Mouse (Mus musculus) intestine, embryonic 14.5 days (tissue): ENCODE results near the gene Olfr653. TPM values are rescaled to one million over a fixed set of nuclear protein-coding genes. Genes with fewer than 3 reads are reported as not detected.

Source experiments
- ATAC-seq: fragments of 200-750 bp; cut with Nextera tagmentation; replicated peaks from 2 replicates; pipeline ENCODE4 v1.8.0; 2017; ENCODE audit warnings: low read depth, moderate number of reproducible peaks, moderate TSS enrichment, moderate library complexity; ENCODE audit not compliant: low FRiP score, low TSS enrichment
- DNase-seq: peaks from one replicate; pipeline ENCODE4 v3.0.0-alpha.2; 2018; ENCODE audit warnings: low spot score
- H3K27ac ChIP-seq: fragments of 300-500 bp; sonication (generic); 2 replicates; pipeline ENCODE4 v1.5.1; 2014; ENCODE audit warnings: low read depth, mild to moderate bottlenecking, control low read depth
- H3K27me3 ChIP-seq: fragments of 300-500 bp; sonication (generic); replicated peaks from 2 replicates; pipeline ENCODE4 v1.6.1; 2014; ENCODE audit warnings: low read length, control low read depth; ENCODE audit not compliant: control insufficient read depth, insufficient read depth
- H3K36me3 ChIP-seq: fragments of 300-500 bp; sonication (generic); 2 replicates; pipeline ENCODE4 v1.6.1; 2014; ENCODE audit warnings: low read length, control low read depth; ENCODE audit not compliant: control insufficient read depth, insufficient read depth
- H3K4me1 ChIP-seq: fragments of 300-500 bp; sonication (generic); replicated peaks from 2 replicates; pipeline ENCODE4 v1.6.1; 2014; ENCODE audit warnings: low read length, control low read depth, mixed read lengths; ENCODE audit not compliant: control insufficient read depth, insufficient read depth
- H3K4me2 ChIP-seq: fragments of 300-500 bp; sonication (generic); 2 replicates; pipeline ENCODE4 v1.6.1; 2014; ENCODE audit warnings: low read length
- H3K4me3 ChIP-seq: fragments of 300-500 bp; sonication (generic); 2 replicates; pipeline ENCODE4 v1.5.1; 2014; ENCODE audit warnings: low read depth, low read length, control low read depth, mixed read lengths
- H3K9ac ChIP-seq: fragments of 300-500 bp; sonication (generic); 2 replicates; pipeline ENCODE4 v1.6.1; 2014; ENCODE audit warnings: mild to moderate bottlenecking, low read length
- H3K9me3 ChIP-seq: fragments of 300-500 bp; sonication (generic); 2 replicates; pipeline ENCODE4 v1.6.1; 2016; ENCODE audit warnings: low read length, control low read depth; ENCODE audit not compliant: control insufficient read depth
- WGBS: fragments of 180-500 bp; shearing (Covaris S2); extraction: QIAGEN DNeasy Blood & Tissue Kit; methylation state at CpG from one replicate; pipeline ENCODE4 v1.1.7; 2014; 5-methylcytosine and 5-hydroxymethylcytosine counted together
- polyA plus RNA-seq: library from polyadenylated mRNA; unstranded; fragments of >200 nt; fragmentation: Nextera tagmentation; extraction: Ambion mirVana; gene quantifications from 2 replicates; pipeline ENCODE4 v1.2.1, GENCODE M21; 2014

The Olfr653 gene
- polyA plus RNA-seq, 1 experiment from 2014 or later = not detected

DNA sequence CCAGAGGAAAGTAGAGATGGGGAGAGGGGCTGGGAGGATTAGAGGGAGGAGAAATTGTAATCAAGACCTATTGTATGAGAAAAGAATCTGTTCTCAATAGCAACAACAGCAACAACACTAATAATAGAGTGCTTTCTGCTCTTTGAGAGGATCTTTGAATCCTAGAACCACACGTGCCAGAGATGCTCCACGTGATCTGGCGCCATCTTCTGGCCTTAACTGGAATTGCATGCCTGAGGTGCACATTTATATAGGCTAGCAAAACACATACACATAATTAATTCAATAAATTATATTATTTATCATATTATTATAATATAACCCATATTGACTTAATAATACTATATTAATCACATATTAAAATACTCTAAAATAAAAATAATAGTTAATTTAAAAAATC lies 26.1 kb downstream of the Olfr653 start:
- no peaks in the 10 kb centered on the region for H3K4me1 ChIP-seq
- H3K36me3 ChIP-seq = no peaks in the 10 kb centered on the region
- no peaks in the 10 kb centered on the region for H3K27me3 ChIP-seq
- DNase-seq = peak; percentile 54
- no peak overlapping the region for H3K4me2 ChIP-seq
- H3K27ac ChIP-seq = no peak overlapping the region
- no peak overlapping the region for H3K4me3 ChIP-seq
- no peak for ATAC-seq
- H3K9ac ChIP-seq = no peak overlapping the region
- WGBS = 13% methylated on average over 3 of the region's 3 CpGs
- H3K9me3 ChIP-seq = no peaks in the 10 kb centered on the region

GRCm38 (mm10) chr7:104604727-104605126 lies 27.6 kb downstream of the Olfr653 start:
- no peak overlapping the region for H3K4me3 ChIP-seq
- no peaks in the 10 kb centered on the region for H3K4me1 ChIP-seq
- H3K27me3 ChIP-seq = no peaks in the 10 kb centered on the region
- ATAC-seq = no peak
- no peaks in the 10 kb centered on the region for H3K9me3 ChIP-seq
- H3K36me3 ChIP-seq = no peaks in the 10 kb centered on the region
- DNase-seq = no peak
- no peak overlapping the region for H3K9ac ChIP-seq
- no peak overlapping the region for H3K4me2 ChIP-seq
- no peak overlapping the region for H3K27ac ChIP-seq

GRCm38 (mm10) chr7:104613655-104614054 lies 36.5 kb downstream of the Olfr653 start, which contains the start of gene Olfr656:
Gene Olfr656, plus strand, starts transcription at chr7:104613955.
- Histone ChIP-seq H3K4me1 (no peaks in the 10 kb centered on the region), H3K4me2 (no peak within 1 kb of the TSS), H3K9me3 (no peaks in the 10 kb centered on the region), H3K9ac (no peak within 1 kb of the TSS), H3K4me3 (no peak within 1 kb of the TSS), H3K36me3 (no peaks in the 10 kb centered on the region), H3K27me3 (no peaks in the 10 kb centered on the region), H3K27ac (no peak within 1 kb of the TSS)
- 69% methylated on average over 4 of the region's 4 CpGs for WGBS
- ATAC-seq = no peak
- no peak for DNase-seq

DNA sequence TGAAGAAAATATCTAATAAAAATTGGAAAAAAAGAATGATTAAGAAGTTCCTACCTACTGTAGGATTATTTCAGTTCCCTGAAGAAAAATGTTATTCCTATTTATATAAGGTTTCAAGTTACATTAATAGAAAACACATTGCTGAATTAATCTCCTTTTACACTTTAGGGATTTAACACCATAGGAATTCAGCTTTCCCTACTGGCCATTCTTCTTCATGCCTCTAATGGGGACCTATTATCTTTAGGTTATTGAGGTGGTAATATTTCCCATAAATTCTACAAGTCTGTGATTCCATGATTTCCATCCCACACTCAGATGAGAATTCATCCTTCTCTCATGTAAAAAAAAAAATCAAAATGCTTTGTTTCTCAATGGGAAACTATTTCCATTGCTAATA lies 47.4 kb downstream of the Olfr653 start, which contains the start of gene Olfr657:
Gene Olfr657 (plus strand): TSS at position 301 of the 400 bp plus-strand sequence.
- Histone ChIP-seq H3K27me3 (no peaks in the 10 kb centered on the region), H3K27ac (no peak within 1 kb of the TSS), H3K9ac (no peak within 1 kb of the TSS), H3K36me3 (no peaks in the 10 kb centered on the region), H3K4me2 (no peak within 1 kb of the TSS), H3K4me3 (no peak within 1 kb of the TSS), H3K4me1 (no peaks in the 10 kb centered on the region), H3K9me3 (no peaks in the 10 kb centered on the region)
- DNase-seq (no peak), ATAC-seq (no peak)

Other genes with a start within 250 kb of the Olfr653 start
- not detected in 2 replicates for gene Trim34b, start 247.8 kb upstream of the Olfr653 start, polyA plus RNA-seq
- gene Trim12c, start 224.0 kb upstream of the Olfr653 start, polyA plus RNA-seq = 1.6 TPM in 2 replicates
- 0.09 and 0.14 TPM in 2 replicates for gene Trim30b, start 207.4 kb upstream of the Olfr653 start, polyA plus RNA-seq
- gene Trim30c, start 176.5 kb upstream of the Olfr653 start, polyA plus RNA-seq = 0.16 and 0.20 TPM in 2 replicates
- 1.5 TPM in 2 replicates for gene Trim30a, start 112.1 kb upstream of the Olfr653 start, polyA plus RNA-seq
- gene Trim30d, start 69.5 kb upstream of the Olfr653 start, polyA plus RNA-seq = 0.49 and 1.1 TPM in 2 replicates
- gene Olfr651, start 27.2 kb upstream of the Olfr653 start, polyA plus RNA-seq = not detected in 2 replicates
- not detected in 2 replicates for gene Olfr652, start 16.4 kb upstream of the Olfr653 start, polyA plus RNA-seq
- gene Olfr654, start 9.7 kb downstream of the Olfr653 start, polyA plus RNA-seq = not detected in 2 replicates
- not detected in 2 replicates for gene Olfr655, start 24.5 kb downstream of the Olfr653 start, polyA plus RNA-seq
- not detected in 2 replicates for gene Olfr656, start 36.6 kb downstream of the Olfr653 start, polyA plus RNA-seq
- gene Olfr657, start 47.5 kb downstream of the Olfr653 start, polyA plus RNA-seq = not detected in 2 replicates
- 0.05 TPM in 1 of 2 replicates, not detected in the other for gene Olfr658, start 70.0 kb downstream of the Olfr653 start, polyA plus RNA-seq
- not detected in 2 replicates for gene Olfr659, start 89.4 kb downstream of the Olfr653 start, polyA plus RNA-seq
- gene Olfr661, start 109.2 kb downstream of the Olfr653 start, polyA plus RNA-seq = not detected in 2 replicates
- not detected in 2 replicates for gene Usp17le, start 200.2 kb downstream of the Olfr653 start, polyA plus RNA-seq